Mouse (Mus musculus): ENCODE measurements at regions not wholly inside any gene's neighbourhood (a gene's known extent, or its start where the extent isn't known, plus 50 kb on each side); places are given as distances from the start of the nearest gene placed in this dataset.

DNA sequence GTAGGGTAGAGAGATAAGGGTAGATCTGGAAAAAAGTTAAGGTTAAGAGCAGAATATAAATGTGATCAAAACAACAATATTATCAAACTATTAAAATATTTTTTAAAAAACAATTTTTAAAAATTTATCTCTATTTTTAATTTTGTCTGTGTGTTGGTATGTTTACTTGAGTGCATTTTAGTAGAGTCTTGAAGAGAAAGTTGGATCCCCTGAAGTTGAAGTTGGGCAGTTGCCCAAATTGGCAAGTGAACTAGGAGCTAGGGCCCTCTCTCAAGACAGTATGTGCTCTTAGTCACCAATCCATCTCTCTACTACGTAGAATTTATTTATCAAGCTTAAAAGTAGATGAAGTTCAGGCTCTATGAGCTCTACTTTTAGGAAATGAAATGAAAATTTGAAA lies 59.9 kb downstream of the Adamts1 start:
- no peaks in the 10 kb centered on the region for H3K9me3 ChIP-seq (ENCODE audit: low read length)
- TF ChIP-seq POU5F1 (IDR thresholded peaks at IDR 0.05; ENCODE audit: borderline replicate concordance, low read length) (no peak), NANOG (IDR thresholded peaks at IDR 0.05; ENCODE audit: borderline replicate concordance, low read length) (no peak), CTCF (conservative IDR thresholded peaks at IDR 0.05; ENCODE audit: low read length) (no peak)
- H3K36me3 ChIP-seq (ENCODE audit: insufficient read depth, low read length): no peaks in the 10 kb centered on the region
- no peaks in the 10 kb centered on the region for H3K27me3 ChIP-seq (ENCODE audit: insufficient read depth, low read length)
- H3K4me3 ChIP-seq (replicated peaks; ENCODE audit: low read length): no peak overlapping the region
- no peaks in the 10 kb centered on the region for H3K4me1 ChIP-seq (replicated peaks; ENCODE audit: low read depth, low read length)

DNA sequence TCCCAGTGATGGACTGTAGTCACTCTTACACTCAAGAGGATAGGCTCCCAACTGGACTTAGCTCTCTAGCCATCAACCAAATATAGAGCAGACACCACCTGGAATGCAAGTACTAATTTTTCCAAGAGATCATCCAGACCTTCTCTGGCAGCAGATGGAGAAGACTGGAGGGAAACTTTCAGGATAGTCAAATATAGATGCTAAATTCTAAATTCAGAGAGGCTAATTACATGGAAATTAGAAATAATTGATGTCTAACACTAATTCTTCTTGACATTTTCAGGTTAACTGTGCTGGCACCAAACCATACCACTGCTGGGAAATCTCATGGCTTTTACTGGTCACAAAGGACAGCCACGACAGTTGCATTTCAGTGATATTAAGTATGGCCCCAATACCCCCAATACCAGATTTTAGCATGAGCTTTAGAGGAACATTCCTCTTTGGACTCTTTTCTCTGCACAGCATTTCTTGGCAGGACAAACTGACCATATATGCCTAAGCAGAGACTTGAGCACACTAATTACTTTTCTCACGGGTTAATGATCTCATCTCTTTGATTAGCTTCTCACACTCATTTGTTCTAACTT lies 64.2 kb downstream of the Adamts1 start:
- H3K4me1 ChIP-seq (replicated peaks; ENCODE audit: low read depth, low read length): no peaks in the 10 kb centered on the region
- no peaks in the 10 kb centered on the region for H3K36me3 ChIP-seq (ENCODE audit: insufficient read depth, low read length)
- no peak overlapping the region for H3K4me3 ChIP-seq (replicated peaks; ENCODE audit: low read length)
- H3K27me3 ChIP-seq (ENCODE audit: insufficient read depth, low read length): no peaks in the 10 kb centered on the region
- TF ChIP-seq POU5F1 (IDR thresholded peaks at IDR 0.05; ENCODE audit: borderline replicate concordance, low read length) (no peak), CTCF (conservative IDR thresholded peaks at IDR 0.05; ENCODE audit: low read length) (no peak), NANOG (IDR thresholded peaks at IDR 0.05; ENCODE audit: borderline replicate concordance, low read length) (no peak)
- H3K9me3 ChIP-seq (ENCODE audit: low read length): no peaks in the 10 kb centered on the region

- no peak for TF ChIP-seq POU5F1 (IDR thresholded peaks at IDR 0.05; ENCODE audit: borderline replicate concordance, low read length)
- no peak for TF ChIP-seq NANOG (IDR thresholded peaks at IDR 0.05; ENCODE audit: borderline replicate concordance, low read length)
- no peak for TF ChIP-seq CTCF (conservative IDR thresholded peaks at IDR 0.05; ENCODE audit: low read length)
- Histone ChIP-seq H3K4me1 (replicated peaks; ENCODE audit: low read depth, low read length) (no peaks in the 10 kb centered on the region), H3K9me3 (ENCODE audit: low read length) (no peaks in the 10 kb centered on the region), H3K36me3 (ENCODE audit: insufficient read depth, low read length) (no peaks in the 10 kb centered on the region), H3K4me3 (replicated peaks; ENCODE audit: low read length) (no peak overlapping the region), H3K27me3 (ENCODE audit: insufficient read depth, low read length) (no peaks in the 10 kb centered on the region)
Measured at GRCm38 (mm10) chr16:85728026-85728425, 74.9 kb downstream of the Adamts1 start.

DNA sequence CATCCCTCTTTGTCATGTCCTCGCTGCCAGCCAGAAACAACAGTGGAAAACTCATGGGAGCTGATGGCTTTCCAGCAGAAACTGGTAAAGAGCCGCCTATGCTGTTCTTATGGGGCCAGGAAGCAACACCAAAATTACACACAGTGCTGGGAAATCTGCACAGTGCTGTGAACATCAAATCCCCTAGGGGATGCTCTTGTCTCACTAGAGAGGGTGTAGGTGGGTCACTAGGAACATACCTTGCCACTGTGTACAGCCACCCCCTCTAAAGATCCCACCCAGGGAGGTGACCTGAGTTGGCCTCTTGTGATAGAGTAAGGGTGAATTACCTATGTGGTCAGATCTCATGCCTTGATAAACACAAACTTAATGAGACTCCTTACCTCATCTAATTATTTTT lies 80.9 kb downstream of the Adamts1 start:
- Histone ChIP-seq H3K9me3 (ENCODE audit: low read length) (no peaks in the 10 kb centered on the region), H3K4me3 (replicated peaks; ENCODE audit: low read length) (no peak overlapping the region), H3K4me1 (replicated peaks; ENCODE audit: low read depth, low read length) (no peaks in the 10 kb centered on the region), H3K36me3 (ENCODE audit: insufficient read depth, low read length) (no peaks in the 10 kb centered on the region), H3K27me3 (ENCODE audit: insufficient read depth, low read length) (no peaks in the 10 kb centered on the region)
- no peak for TF ChIP-seq POU5F1 (IDR thresholded peaks at IDR 0.05; ENCODE audit: borderline replicate concordance, low read length)
- no peak for TF ChIP-seq NANOG (IDR thresholded peaks at IDR 0.05; ENCODE audit: borderline replicate concordance, low read length)
- no peak for TF ChIP-seq CTCF (conservative IDR thresholded peaks at IDR 0.05; ENCODE audit: low read length)

GRCm38 (mm10) chr16:85712291-85712690 lies 90.6 kb downstream of the Adamts1 start:
- no peaks in the 10 kb centered on the region for H3K4me1 ChIP-seq (replicated peaks; ENCODE audit: low read depth, low read length)
- H3K36me3 ChIP-seq (ENCODE audit: insufficient read depth, low read length): no peaks in the 10 kb centered on the region
- H3K9me3 ChIP-seq (ENCODE audit: low read length): no peaks in the 10 kb centered on the region
- no peaks in the 10 kb centered on the region for H3K27me3 ChIP-seq (ENCODE audit: insufficient read depth, low read length)
- no peak for TF ChIP-seq CTCF (conservative IDR thresholded peaks at IDR 0.05; ENCODE audit: low read length)
- no peak for TF ChIP-seq POU5F1 (IDR thresholded peaks at IDR 0.05; ENCODE audit: borderline replicate concordance, low read length)
- TF ChIP-seq NANOG (IDR thresholded peaks at IDR 0.05; ENCODE audit: borderline replicate concordance, low read length): no peak
- H3K4me3 ChIP-seq (replicated peaks; ENCODE audit: low read length): no peak overlapping the region

DNA sequence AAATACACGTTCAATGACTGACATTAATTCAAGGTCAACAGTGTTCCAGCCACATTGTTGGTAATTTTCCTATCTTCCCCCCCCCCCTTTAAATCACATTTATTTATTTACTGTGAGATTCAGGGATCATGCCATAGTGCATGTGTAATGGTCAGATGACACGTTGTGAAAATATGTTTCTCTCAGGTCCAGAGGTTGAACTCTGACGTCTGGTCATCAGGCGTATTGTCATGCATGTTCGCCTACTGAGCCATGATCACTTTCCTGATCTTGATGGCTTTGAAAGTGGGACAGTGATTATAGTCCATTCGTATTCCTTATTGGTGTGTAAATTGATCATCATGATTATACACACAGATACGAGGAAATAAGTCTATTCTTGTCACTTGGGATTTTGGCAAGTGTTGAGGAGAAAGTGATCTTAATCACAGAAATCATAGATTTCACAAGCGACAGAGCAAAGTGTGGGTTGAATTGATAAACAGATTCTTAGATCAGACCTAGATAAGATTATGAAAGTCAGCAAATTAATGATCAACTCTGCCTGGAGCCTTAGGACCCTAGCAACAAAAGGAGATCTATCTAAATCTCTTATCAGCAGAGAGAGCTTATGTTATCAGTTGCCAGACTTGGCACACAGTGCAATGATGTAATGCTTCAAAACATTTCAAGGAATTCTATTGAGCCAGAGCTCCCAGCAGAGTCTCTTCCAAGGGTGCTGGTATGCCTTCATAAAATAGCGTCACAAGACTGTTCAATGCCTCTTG lies 98.5 kb downstream of the Adamts1 start:
- TF ChIP-seq NANOG (IDR thresholded peaks at IDR 0.05; ENCODE audit: borderline replicate concordance, low read length) (no peak), POU5F1 (IDR thresholded peaks at IDR 0.05; ENCODE audit: borderline replicate concordance, low read length) (no peak), CTCF (conservative IDR thresholded peaks at IDR 0.05; ENCODE audit: low read length) (no peak)
- no peak overlapping the region for H3K4me3 ChIP-seq (replicated peaks; ENCODE audit: low read length)
- H3K27me3 ChIP-seq (ENCODE audit: insufficient read depth, low read length): no peaks in the 10 kb centered on the region
- H3K36me3 ChIP-seq (ENCODE audit: insufficient read depth, low read length): no peaks in the 10 kb centered on the region
- H3K4me1 ChIP-seq (replicated peaks; ENCODE audit: low read depth, low read length): no peaks in the 10 kb centered on the region
- H3K9me3 ChIP-seq (ENCODE audit: low read length): no peaks in the 10 kb centered on the region

DNA sequence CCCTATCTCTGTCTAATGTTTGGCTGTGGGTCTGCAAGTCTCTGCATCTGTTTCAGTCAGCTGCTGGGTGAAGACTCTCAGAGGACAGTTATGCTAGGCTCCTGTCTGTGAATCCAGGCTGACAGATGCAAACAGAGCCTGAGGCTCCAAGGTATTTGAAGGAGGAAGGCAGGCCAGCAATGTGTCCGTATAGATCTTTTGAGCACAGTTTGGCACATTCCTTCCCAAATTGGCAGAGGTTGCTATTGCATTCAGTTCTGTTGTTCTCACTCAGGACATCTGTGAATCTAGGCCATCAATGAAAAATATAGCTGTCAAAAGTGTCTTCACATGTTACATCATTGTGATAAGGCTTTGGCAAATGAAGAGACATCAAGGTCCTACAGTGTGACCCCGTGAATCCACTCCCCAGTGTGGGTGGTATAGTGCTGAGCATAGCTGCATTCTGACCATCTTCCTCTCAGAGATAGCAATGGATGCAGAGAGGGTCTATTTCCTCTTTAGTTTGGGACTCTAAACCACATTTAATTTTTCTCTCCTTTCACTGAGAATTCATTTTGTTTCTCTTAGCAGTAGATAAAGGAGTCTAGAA lies 99.9 kb downstream of the Adamts1 start:
- Histone ChIP-seq H3K4me1 (replicated peaks; ENCODE audit: low read depth, low read length) (no peaks in the 10 kb centered on the region), H3K27me3 (ENCODE audit: insufficient read depth, low read length) (no peaks in the 10 kb centered on the region), H3K4me3 (replicated peaks; ENCODE audit: low read length) (no peak overlapping the region), H3K9me3 (ENCODE audit: low read length) (no peaks in the 10 kb centered on the region), H3K36me3 (ENCODE audit: insufficient read depth, low read length) (no peaks in the 10 kb centered on the region)
- TF ChIP-seq CTCF (conservative IDR thresholded peaks at IDR 0.05; ENCODE audit: low read length): no peak
- no peak for TF ChIP-seq POU5F1 (IDR thresholded peaks at IDR 0.05; ENCODE audit: borderline replicate concordance, low read length)
- TF ChIP-seq NANOG (IDR thresholded peaks at IDR 0.05; ENCODE audit: borderline replicate concordance, low read length): no peak

GRCm38 (mm10) chr16:85699329-85699728 lies 103.6 kb downstream of the Adamts1 start:
- Histone ChIP-seq H3K36me3 (ENCODE audit: insufficient read depth, low read length) (no peaks in the 10 kb centered on the region), H3K9me3 (ENCODE audit: low read length) (no peaks in the 10 kb centered on the region), H3K4me3 (replicated peaks; ENCODE audit: low read length) (no peak overlapping the region), H3K27me3 (ENCODE audit: insufficient read depth, low read length) (no peaks in the 10 kb centered on the region), H3K4me1 (replicated peaks; ENCODE audit: low read depth, low read length) (no peaks in the 10 kb centered on the region)
- no peak for TF ChIP-seq CTCF (conservative IDR thresholded peaks at IDR 0.05; ENCODE audit: low read length)
- no peak for TF ChIP-seq NANOG (IDR thresholded peaks at IDR 0.05; ENCODE audit: borderline replicate concordance, low read length)
